Mouse (Mus musculus): Measurements from ENCODE around the gene Cdc42se1.
"Not testable (repeated sequence)": the region's sequence is repeated elsewhere in the genome, so short reads cannot be mapped to it uniquely, and the experiment has no call there.

The Cdc42se1 gene

GRCm38 (mm10) chr3:95228148-95228893, at the start of gene Cdc42se1:
Gene Cdc42se1 (plus strand): TSS chr3:95228732.
- ATAC-seq (ENCODE audit: low TSS enrichment) = peak; percentile 78

DNA sequence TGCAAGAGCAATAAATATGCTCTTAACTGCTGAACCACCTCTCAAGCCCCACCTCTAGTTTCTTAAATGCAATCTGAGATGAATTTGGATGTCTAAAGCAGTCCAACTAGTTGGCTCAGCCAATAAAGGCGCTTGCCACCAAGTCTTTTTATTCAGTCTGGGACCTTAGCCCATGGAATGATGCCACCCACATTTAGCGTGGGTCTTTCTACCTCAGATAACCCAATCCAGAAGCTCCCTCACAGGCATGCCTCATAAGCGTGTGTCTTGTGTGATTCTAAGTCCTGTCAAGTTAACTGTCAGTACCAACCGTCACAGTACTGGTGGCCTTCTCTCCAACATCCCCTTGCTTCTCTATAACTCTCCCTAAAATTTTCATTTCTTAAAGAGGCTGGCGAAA, 49.6 kb upstream of the Cdc42se1 start:
- ATAC-seq (ENCODE audit: low TSS enrichment) = peak; percentile 53

DNA sequence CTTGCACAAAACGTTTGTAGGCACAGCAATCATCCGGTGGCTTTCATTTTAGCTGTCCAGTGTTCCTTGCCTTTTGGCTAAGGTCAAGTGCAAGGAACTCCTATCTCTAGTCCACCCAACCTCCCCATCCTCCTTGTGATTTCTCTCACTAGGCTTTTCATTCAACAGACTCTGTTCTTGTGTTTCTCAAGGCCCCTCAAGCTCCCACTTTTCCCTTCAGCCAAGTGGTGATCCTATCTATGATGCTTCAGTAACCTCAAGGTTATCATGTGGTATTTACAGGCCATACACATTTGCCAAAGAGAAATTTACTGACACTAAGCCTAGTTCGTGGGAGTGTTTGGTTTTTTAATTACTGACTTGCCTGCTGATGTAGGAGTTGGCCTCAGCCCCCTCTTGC, 48.6 kb upstream of the Cdc42se1 start:
- ATAC-seq (ENCODE audit: low TSS enrichment) = no peak

- ATAC-seq (ENCODE audit: low TSS enrichment) = no peak
These were observed 46.7 kb upstream of the Cdc42se1 start for GRCm38 (mm10) chr3:95181841-95182240.

- peak; percentile 86 for ATAC-seq (ENCODE audit: low TSS enrichment)
These were observed 43.5 kb upstream of the Cdc42se1 start for GRCm38 (mm10) chr3:95184796-95185577.

DNA sequence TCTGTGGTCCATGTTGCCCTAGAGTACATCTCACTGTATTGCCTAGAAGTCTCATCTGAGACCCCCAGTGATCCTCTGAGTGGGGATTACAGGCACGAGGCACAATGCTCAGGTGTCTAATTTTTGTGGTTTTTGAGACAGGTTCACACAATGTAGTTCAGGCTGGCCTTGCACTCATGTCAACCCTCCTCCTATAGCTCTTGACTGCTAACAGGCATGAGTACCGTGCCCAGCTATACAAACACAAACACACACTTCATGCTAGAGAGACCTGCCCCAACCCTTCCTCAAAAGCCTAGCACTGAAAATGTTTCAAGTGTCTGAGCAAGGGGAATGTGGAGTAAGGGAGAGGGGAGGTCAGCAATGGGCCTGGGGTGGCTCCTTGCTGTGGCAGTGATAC, 42.4 kb upstream of the Cdc42se1 start:
- ATAC-seq (ENCODE audit: low TSS enrichment) = no peak

DNA sequence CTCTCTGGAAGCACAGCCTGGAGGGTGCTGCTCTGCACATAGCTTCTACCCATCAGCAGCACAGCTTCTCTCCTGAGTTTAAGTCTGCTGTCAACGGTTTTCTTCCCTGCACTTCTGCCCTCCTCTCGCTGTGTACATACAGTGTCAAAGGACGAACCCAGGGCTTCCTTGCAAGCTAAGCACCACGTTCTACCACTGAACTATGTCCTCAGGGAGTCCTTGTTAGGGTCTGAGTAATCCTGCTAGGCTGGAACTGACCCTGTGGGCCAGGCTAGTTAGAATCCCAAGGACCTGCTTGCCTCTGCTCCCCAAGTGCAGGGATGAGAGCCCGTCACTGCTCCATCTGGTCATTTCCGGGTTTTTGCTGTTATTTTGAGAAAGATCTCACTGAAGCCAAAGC, 41.6 kb upstream of the Cdc42se1 start:
- no peak for ATAC-seq (ENCODE audit: low TSS enrichment)

DNA sequence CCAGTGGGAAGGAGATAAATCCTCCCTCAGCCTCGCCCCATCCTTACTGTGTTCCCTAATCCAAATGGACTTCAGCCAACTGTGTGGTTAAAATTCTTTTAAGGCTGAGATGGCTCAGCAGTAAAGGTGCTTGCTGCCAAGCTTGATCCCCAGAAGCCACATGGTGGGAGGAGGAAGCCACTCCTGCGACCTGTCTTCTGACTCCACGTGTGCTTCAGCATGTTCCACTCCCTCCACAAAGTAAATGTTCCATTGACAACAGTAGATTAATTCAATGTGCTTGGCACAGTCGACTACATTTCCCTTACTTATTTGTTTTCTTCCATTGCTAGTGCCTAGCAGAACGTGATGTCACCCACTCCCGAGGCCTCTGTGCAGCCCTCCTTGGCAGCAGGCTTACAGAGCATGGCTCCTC, 33.8 kb upstream of the Cdc42se1 start:
- no peak for ATAC-seq (ENCODE audit: low TSS enrichment)

DNA sequence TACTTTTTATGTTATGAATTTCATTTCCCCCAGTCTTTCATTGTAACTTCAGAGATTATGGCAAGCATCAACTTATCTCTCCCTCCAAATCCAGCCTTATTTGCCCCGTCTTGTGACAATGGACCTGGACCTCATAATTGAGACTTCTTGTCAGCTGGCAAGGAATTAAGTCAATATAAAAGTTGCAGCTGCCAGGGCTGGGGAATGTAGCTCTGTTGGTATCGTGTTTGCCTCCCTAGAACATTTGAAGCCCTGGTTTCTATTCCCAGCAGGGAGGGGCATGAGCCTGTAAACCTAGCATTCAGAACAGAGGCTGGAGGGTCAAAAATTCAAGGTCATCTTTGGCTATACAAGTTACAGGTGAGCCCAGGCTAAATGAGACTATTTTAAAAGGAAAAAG, 32.8 kb upstream of the Cdc42se1 start:
- ATAC-seq (ENCODE audit: low TSS enrichment) = no peak

GRCm38 (mm10) chr3:95199101-95199500, 29.4 kb upstream of the Cdc42se1 start:
- ATAC-seq (ENCODE audit: low TSS enrichment) = no peak

GRCm38 (mm10) chr3:95200132-95200531, 28.4 kb upstream of the Cdc42se1 start:
- ATAC-seq (ENCODE audit: low TSS enrichment) = 0 out of 2 replicates have a peak, but pooled peaks have one; percentile 4

- ATAC-seq (ENCODE audit: low TSS enrichment) = peak; percentile 58
These were observed 28.0 kb upstream of the Cdc42se1 start for GRCm38 (mm10) chr3:95200562-95200961.

GRCm38 (mm10) chr3:95203880-95204279, 24.7 kb upstream of the Cdc42se1 start:
- peak; percentile 82 for ATAC-seq (ENCODE audit: low TSS enrichment)

GRCm38 (mm10) chr3:95208286-95208685, 20.2 kb upstream of the Cdc42se1 start:
- ATAC-seq (ENCODE audit: low TSS enrichment) = no peak

GRCm38 (mm10) chr3:95210585-95210984, 17.9 kb upstream of the Cdc42se1 start:
- no peak for ATAC-seq (ENCODE audit: low TSS enrichment)

DNA sequence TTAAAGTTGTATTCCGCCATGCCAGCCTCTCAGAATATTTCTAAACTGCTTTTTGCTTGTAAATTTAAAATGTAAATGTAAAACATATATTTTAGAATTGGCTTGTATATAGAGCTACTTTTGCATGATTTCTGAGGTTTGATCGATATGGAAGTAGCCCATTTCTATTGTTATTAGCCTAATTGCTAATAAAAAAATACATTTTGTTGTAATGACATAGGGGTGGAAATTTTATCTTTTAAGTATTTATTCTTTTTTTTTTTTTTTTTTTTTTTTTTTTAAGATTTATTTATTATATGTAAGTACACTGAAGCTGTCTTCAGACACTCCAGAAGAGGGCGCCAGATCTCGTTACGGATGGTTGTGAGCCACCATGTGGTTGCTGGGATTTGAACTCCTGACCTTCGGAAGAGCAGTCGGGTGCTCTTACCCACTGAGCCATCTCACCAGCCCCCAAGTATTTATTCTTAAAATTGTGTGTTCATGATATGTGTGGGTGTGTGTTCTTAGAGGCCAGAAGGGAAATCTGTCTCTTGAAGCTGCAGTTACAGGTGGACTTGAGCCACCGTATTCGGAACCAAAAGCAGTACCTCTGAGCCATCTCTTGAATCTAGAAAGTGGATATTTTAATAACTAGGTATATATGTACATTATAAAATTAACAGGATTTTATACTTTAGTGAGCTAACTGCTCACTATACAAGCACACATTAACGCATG, 15.5 kb upstream of the Cdc42se1 start:
- ATAC-seq (ENCODE audit: low TSS enrichment) = not testable (repeated sequence)

DNA sequence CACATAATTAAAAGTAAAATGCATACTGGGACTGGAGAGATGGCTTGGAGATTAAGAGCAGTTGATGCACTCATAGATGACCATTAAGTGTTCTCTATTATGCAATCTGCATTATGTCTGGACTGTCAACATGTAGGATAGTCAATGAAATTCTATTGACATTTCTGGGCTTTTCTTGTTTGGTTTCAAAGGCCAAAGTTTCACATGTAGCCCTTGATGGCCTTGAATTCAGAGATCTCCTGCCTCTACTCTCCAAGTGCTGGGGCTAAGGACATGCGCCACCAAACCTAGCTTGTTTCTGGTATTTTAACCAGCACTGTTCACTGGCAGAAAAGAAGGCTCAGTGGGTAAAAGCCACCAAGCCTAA, 14.9 kb upstream of the Cdc42se1 start:
- no peak for ATAC-seq (ENCODE audit: low TSS enrichment)

DNA sequence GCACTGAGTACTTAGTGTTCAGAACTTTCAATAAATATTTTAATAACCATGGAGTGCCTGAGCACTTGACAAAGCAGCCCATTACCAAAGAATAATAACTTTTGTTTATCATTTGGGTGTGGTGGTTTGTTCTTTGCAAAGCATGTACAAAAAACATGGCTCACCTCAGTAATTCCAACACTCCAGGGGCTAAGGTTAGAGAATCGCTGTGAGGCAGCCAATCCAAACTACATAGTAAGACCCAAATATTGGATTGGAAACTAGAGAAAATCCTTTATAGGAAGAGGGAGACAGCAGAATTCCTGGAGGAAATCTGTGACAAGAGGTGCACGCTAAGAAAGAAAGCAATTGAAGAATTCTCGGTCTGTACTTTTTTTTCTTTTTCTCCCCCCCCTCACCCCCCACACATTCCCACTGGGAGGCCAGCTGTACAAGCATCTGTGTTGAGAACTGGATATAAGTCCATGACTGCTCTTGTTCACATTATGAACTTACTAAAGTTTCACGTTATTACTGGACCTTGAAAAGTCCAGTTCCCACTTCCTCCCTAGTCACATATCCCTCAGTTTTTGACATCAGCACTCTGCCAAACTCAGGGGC, 11.8 kb upstream of the Cdc42se1 start:
- 0 out of 2 replicates have a peak, but pooled peaks have one; percentile 6 for ATAC-seq (ENCODE audit: low TSS enrichment)

DNA sequence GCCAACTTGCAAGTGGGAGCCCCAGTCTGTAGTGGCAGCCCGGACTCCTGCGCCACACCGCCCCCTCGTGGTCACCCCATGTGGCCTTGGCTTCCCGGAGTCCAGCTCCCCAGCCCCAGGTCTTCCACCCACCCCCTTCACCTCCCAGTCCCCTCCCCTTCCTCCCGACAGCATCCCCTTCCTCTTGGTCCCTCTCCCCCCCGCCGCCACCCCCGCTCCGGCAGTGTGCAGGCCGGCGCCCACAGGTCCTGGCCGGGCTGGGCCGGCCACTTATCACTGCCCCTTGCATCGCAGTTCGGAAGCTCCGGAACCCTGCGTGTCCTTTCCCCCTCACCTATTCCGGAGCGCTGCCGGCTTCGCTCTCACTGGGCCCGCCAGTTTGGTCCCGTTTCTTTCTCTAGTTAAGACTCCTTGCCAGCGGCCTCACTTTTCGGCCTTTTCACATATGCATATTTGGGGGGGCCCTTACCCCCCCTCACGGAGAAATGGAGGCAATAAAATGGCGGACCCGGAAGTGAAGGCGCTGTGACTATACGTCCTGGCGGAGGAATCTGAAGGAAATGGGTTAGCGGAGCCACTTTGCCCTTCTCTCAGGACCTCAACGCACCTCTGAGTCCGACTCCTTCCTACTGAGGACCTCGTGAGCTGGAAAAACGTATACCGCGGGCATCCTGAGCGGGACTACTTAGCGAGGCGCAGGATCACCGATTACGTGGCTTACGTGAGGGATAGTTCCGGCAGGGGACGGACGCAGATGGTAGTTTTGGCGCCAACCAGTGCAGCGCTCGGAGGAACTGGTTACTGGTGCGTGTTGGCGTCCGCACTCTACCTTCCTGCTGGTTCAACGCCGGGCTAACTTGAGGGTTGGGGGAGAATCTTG, 11.0 kb upstream of the Cdc42se1 start, which contains the start of gene Gabpb2:
Gene Gabpb2, minus strand, starts transcription at position 662 of the 880 bp plus-strand sequence.
- ATAC-seq (ENCODE audit: low TSS enrichment) = peak; percentile 88

- ATAC-seq (ENCODE audit: low TSS enrichment) = no peak
These were observed 9.9 kb upstream of the Cdc42se1 start for GRCm38 (mm10) chr3:95218466-95219137.
